Mouse (Mus musculus) limb, embryonic 12.5 days (tissue): ENCODE data around the gene Cds1. TPM values are rescaled to one million over a fixed set of nuclear protein-coding genes. Genes with fewer than 3 reads are reported as not detected.

Experiments used
- ATAC-seq: fragments of 200-750 bp; cut with Nextera tagmentation; 2 replicates; pipeline ENCODE4 v1.8.0; 2017; ENCODE audit warnings: low read depth, moderate TSS enrichment; ENCODE audit not compliant: insufficient number of reproducible peaks, insufficient read depth, low FRiP score, low TSS enrichment
- H3K27ac ChIP-seq: fragments of 300-500 bp; sonication (generic); 2 replicates; pipeline ENCODE4 v1.5.1; 2016; ENCODE audit warnings: mild to moderate bottlenecking, moderate library complexity
- H3K27me3 ChIP-seq: fragments of 300-500 bp; sonication (generic); 2 replicates; pipeline ENCODE4 v1.6.1; 2016; ENCODE audit warnings: mild to moderate bottlenecking, moderate library complexity
- H3K36me3 ChIP-seq: fragments of 300-500 bp; sonication (generic); 2 replicates; pipeline ENCODE4 v1.6.1; 2016; ENCODE audit warnings: mild to moderate bottlenecking, moderate library complexity
- H3K4me1 ChIP-seq: fragments of 300-500 bp; sonication (generic); replicated peaks from 2 replicates; pipeline ENCODE4 v1.6.1; 2016
- H3K4me2 ChIP-seq: fragments of 300-500 bp; sonication (generic); 2 replicates; pipeline ENCODE4 v1.6.1; 2016; ENCODE audit warnings: mild to moderate bottlenecking, moderate library complexity
- H3K4me3 ChIP-seq: fragments of 300-500 bp; sonication (generic); replicated peaks from 2 replicates; pipeline ENCODE4 v1.5.1; 2016; ENCODE audit warnings: mild to moderate bottlenecking
- H3K9ac ChIP-seq: fragments of 300-500 bp; sonication (generic); replicated peaks from 2 replicates; pipeline ENCODE4 v1.6.1; 2016; ENCODE audit warnings: mild to moderate bottlenecking, moderate library complexity
- H3K9me3 ChIP-seq: fragments of 300-500 bp; sonication (generic); 2 replicates; pipeline ENCODE4 v1.6.1; 2016; ENCODE audit warnings: mild to moderate bottlenecking, moderate library complexity
- WGBS: fragments of 180-500 bp; shearing (Covaris S2); methylation state at CpG from one replicate; pipeline ENCODE4 v1.1.7; 2016; 5-methylcytosine and 5-hydroxymethylcytosine counted together
- polyA plus RNA-seq: library from polyadenylated mRNA; unstranded; fragments of >200 nt; fragmentation: Nextera tagmentation; extraction: Ambion mirVana; gene quantifications from 2 replicates; pipeline ENCODE4 v1.2.1, GENCODE M21; 2016

Gene Cds1
- polyA plus RNA-seq, 1 experiment from 2014 or later, result 1.6 TPM

GRCm38 (mm10) chr5:101744886-101745285 lies 20.0 kb upstream of the Cds1 start:
- no peak overlapping the region for H3K9ac ChIP-seq
- no peaks in the 10 kb centered on the region for H3K4me1 ChIP-seq
- no peak for ATAC-seq
- no peaks in the 10 kb centered on the region for H3K36me3 ChIP-seq
- no peak overlapping the region for H3K27ac ChIP-seq
- H3K4me2 ChIP-seq, result no peak overlapping the region
- H3K27me3 ChIP-seq, result no peaks in the 10 kb centered on the region
- H3K9me3 ChIP-seq, result 0 out of 2 replicates have a peak, but pooled peaks cover 4% of the 10 kb centered on the region
- 79% methylated on average over 6 of the region's 6 CpGs for WGBS
- H3K4me3 ChIP-seq, result no peak overlapping the region

DNA sequence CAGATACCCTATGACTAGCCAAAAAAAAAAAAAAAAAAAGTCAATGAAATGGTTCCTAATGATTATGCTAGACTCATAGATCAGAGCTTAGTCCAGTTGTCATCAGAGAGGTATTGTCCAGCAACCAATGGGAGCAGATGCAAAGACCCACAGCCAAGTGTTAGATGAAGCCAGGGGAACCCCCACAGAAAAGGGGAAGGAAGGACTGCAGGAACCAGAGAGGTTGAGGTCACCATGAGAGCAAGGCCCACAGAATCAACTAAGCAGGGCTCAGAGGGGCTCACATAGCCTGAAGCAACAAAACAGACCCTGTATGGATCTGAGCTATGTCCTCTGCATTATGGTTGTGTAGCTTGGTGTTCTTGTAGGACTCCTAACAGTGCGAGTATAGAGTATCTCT lies 11.2 kb upstream of the Cds1 start:
- ATAC-seq, result no peak
- H3K4me1 ChIP-seq, result no peaks in the 10 kb centered on the region
- WGBS, result 81% methylated on average over 1 of the region's 1 CpGs
- no peak overlapping the region for H3K4me2 ChIP-seq
- H3K27me3 ChIP-seq, result no peaks in the 10 kb centered on the region
- no peaks in the 10 kb centered on the region for H3K36me3 ChIP-seq
- H3K9ac ChIP-seq, result no peak overlapping the region
- H3K4me3 ChIP-seq, result no peak overlapping the region
- H3K27ac ChIP-seq, result no peak overlapping the region
- H3K9me3 ChIP-seq, result 0 out of 2 replicates have a peak, but pooled peaks cover 2% of the 10 kb centered on the region

DNA sequence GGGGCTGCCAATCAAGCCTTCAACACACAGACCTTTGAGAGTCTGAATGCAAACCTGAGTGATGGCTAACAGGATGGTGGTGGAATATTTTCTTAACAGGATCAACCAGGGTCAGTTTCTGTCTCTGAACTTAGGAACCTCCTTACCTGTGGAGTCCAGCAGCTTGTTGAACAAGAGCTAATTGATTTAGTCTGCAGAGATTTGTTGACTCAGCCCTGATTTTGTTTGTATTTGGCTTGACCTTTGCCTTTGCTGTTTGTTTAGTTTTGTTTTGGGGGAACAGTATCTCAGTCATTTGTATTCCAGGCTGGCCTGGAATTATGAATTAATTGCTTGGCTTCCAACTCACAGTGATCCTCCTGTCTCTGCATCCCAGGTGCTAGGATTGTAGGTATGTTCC lies 7.3 kb upstream of the Cds1 start:
- Histone ChIP-seq H3K27ac (no peak overlapping the region), H3K4me1 (no peaks in the 10 kb centered on the region), H3K4me3 (no peak overlapping the region), H3K27me3 (peaks cover 6% of the 10 kb centered on the region), H3K9ac (no peak overlapping the region), H3K4me2 (no peak overlapping the region), H3K9me3 (no peaks in the 10 kb centered on the region), H3K36me3 (no peaks in the 10 kb centered on the region)
- no peak for ATAC-seq

GRCm38 (mm10) chr5:101761685-101762084 lies 3.2 kb upstream of the Cds1 start:
- 73% methylated on average over 4 of the region's 4 CpGs for WGBS
- Histone ChIP-seq H3K4me1 (peaks cover 9% of the 10 kb centered on the region), H3K9ac (no peak overlapping the region), H3K36me3 (no peaks in the 10 kb centered on the region), H3K27ac (no peak overlapping the region), H3K4me3 (no peak overlapping the region), H3K9me3 (no peaks in the 10 kb centered on the region), H3K27me3 (peaks cover 46% of the 10 kb centered on the region), H3K4me2 (no peak overlapping the region)
- no peak for ATAC-seq

DNA sequence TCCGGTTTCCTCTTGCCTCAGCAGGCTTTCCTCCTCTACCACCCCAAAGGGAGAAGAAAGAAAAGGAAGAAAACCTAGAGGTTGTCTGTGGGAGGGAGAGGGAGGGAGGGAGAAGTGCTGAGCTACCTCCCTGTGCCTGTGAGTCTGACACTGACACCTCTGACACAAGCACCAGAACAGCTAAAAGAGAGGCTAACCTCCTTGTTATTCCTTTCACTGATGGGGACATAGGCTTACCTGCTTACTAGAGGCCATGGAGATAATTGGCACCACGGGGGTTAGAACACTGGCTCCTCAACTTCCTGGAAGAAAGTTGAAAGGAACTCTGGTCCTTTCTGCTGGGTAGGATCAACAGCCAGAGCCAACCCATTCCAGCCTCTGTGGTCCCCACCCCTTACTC lies 1.4 kb upstream of the Cds1 start:
- no peak for ATAC-seq
- Histone ChIP-seq H3K4me3 (no peak overlapping the region), H3K4me1 (peaks cover 9% of the 10 kb centered on the region), H3K36me3 (no peaks in the 10 kb centered on the region), H3K9ac (no peak overlapping the region), H3K27ac (no peak overlapping the region), H3K27me3 (peaks cover 65% of the 10 kb centered on the region), H3K4me2 (no peak overlapping the region), H3K9me3 (no peaks in the 10 kb centered on the region)
- 12% methylated on average over 2 of the region's 2 CpGs for WGBS

- Histone ChIP-seq H3K4me2 (peak overlapping the region; percentile 100), H3K4me1 (peaks cover 9% of the 10 kb centered on the region), H3K9ac (peak overlapping the region; percentile 67), H3K4me3 (peak overlapping the region; percentile 72), H3K27me3 (peaks cover 80% of the 10 kb centered on the region), H3K27ac (no peak overlapping the region), H3K36me3 (no peaks in the 10 kb centered on the region), H3K9me3 (no peaks in the 10 kb centered on the region)
- WGBS, result under 1% methylated on average over 40 of the region's 45 CpGs
- no peak for ATAC-seq
Observed at GRCm38 (mm10) chr5:101765390-101765901, 516 bp downstream of the Cds1 start.

GRCm38 (mm10) chr5:101766248-101766647 lies 1.3 kb downstream of the Cds1 start:
- Histone ChIP-seq H3K4me2 (peak overlapping the region; percentile 100; the same call in 1 of the 2 replicates), H3K9me3 (no peaks in the 10 kb centered on the region), H3K4me3 (peak overlapping the region; percentile 72), H3K9ac (no peak overlapping the region), H3K4me1 (peaks cover 9% of the 10 kb centered on the region), H3K36me3 (no peaks in the 10 kb centered on the region), H3K27me3 (peaks cover 80% of the 10 kb centered on the region), H3K27ac (no peak overlapping the region)
- WGBS, result 31% methylated on average over 6 of the region's 6 CpGs
- ATAC-seq, result no peak

- ATAC-seq, result no peak
- Histone ChIP-seq H3K4me1 (peaks cover 9% of the 10 kb centered on the region), H3K4me3 (no peak overlapping the region), H3K4me2 (0 out of 2 replicates have a peak overlapping the region, but pooled peaks have one; percentile 100), H3K27me3 (peaks cover 82% of the 10 kb centered on the region), H3K9ac (no peak overlapping the region), H3K27ac (no peak overlapping the region), H3K36me3 (no peaks in the 10 kb centered on the region), H3K9me3 (no peaks in the 10 kb centered on the region)
- WGBS, result 49% methylated on average over 5 of the region's 5 CpGs
Observed at GRCm38 (mm10) chr5:101767086-101767485, 2.2 kb downstream of the Cds1 start.

GRCm38 (mm10) chr5:101767486-101767885 lies 2.6 kb downstream of the Cds1 start:
- H3K4me2 ChIP-seq, result no peak overlapping the region
- ATAC-seq, result no peak
- H3K9ac ChIP-seq, result no peak overlapping the region
- no peak overlapping the region for H3K27ac ChIP-seq
- no peak overlapping the region for H3K4me3 ChIP-seq
- H3K36me3 ChIP-seq, result no peaks in the 10 kb centered on the region
- peaks cover 9% of the 10 kb centered on the region for H3K4me1 ChIP-seq
- H3K9me3 ChIP-seq, result no peaks in the 10 kb centered on the region
- H3K27me3 ChIP-seq, result peaks cover 83% of the 10 kb centered on the region
- 79% methylated on average over 6 of the region's 6 CpGs for WGBS

DNA sequence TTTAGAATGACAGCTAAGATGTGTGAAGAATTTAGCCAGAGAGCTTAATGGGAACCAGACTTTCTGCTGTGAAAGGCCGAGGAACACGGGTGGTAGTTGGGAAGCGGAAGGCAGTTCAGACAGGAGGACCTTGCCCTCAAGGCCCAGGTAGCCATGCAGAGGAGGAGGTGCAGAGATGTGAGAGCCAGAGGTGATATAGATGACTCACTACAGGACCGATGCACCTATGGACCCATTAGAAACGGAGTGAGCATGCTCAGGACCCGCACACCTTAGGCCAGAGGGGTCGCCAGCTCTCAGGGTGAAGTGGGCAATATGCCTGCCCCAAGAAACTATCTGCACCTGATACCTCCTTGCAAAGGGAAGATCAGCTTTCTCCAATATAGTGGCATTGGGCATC lies 3.6 kb downstream of the Cds1 start:
- ATAC-seq, result no peak
- Histone ChIP-seq H3K27me3 (peaks cover 77% of the 10 kb centered on the region), H3K36me3 (no peaks in the 10 kb centered on the region), H3K27ac (no peak overlapping the region), H3K4me1 (peaks cover 9% of the 10 kb centered on the region), H3K4me3 (no peak overlapping the region), H3K9ac (no peak overlapping the region), H3K4me2 (no peak overlapping the region), H3K9me3 (no peaks in the 10 kb centered on the region)
- 75% methylated on average over 7 of the region's 7 CpGs for WGBS

GRCm38 (mm10) chr5:101772621-101773020 lies 7.7 kb downstream of the Cds1 start:
- no peaks in the 10 kb centered on the region for H3K4me1 ChIP-seq
- H3K27me3 ChIP-seq, result peaks cover 45% of the 10 kb centered on the region
- H3K36me3 ChIP-seq, result no peaks in the 10 kb centered on the region
- H3K9ac ChIP-seq, result no peak overlapping the region
- H3K4me2 ChIP-seq, result no peak overlapping the region
- no peaks in the 10 kb centered on the region for H3K9me3 ChIP-seq
- ATAC-seq, result no peak
- no peak overlapping the region for H3K4me3 ChIP-seq
- no peak overlapping the region for H3K27ac ChIP-seq
- WGBS, result 81% methylated on average over 9 of the region's 9 CpGs

DNA sequence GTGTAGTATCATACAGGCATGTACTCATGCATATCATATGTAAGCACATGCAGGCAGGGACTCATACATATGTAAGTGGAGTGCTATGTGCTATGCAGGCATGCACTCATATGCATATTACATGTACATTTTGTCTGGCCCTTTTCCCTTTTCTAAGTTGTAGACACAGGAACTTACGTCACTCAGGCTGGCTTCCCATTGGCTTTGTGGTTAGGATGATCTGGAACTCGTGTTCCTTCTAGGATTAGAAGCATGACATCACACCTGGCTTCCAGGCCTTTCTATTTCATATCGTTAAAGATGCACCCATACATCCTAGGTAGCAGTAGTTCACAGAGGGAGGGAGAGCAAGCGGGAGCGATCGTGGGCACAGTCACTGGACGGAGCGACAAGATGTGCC lies 10.3 kb downstream of the Cds1 start:
- H3K27ac ChIP-seq, result no peak overlapping the region
- no peaks in the 10 kb centered on the region for H3K9me3 ChIP-seq
- no peaks in the 10 kb centered on the region for H3K36me3 ChIP-seq
- WGBS, result 92% methylated on average over 8 of the region's 8 CpGs
- H3K4me1 ChIP-seq, result no peaks in the 10 kb centered on the region
- no peak overlapping the region for H3K4me2 ChIP-seq
- peaks cover 23% of the 10 kb centered on the region for H3K27me3 ChIP-seq
- ATAC-seq, result no peak
- no peak overlapping the region for H3K4me3 ChIP-seq
- no peak overlapping the region for H3K9ac ChIP-seq
